Mouse (Mus musculus): ENCODE data around the gene Arhgap33. TPM values are rescaled to one million over a fixed set of nuclear protein-coding genes. Genes with fewer than 3 reads are reported as not detected.
"Not testable (repeated sequence)": the region's sequence is repeated elsewhere in the genome, so short reads cannot be mapped to it uniquely, and the experiment has no call there.

The Arhgap33 gene
- polyA plus RNA-seq, 1 experiment: 0.40 TPM

- H3K4me3 ChIP-seq (ENCODE audit: insufficient read depth, low read depth, low read length): no peak overlapping the region
- H3K27ac ChIP-seq (replicated peaks; ENCODE audit: low read depth, low read length): no peak overlapping the region
These were observed 44.5 kb downstream of the Arhgap33 start for GRCm38 (mm10) chr7:30490251-30490956.

GRCm38 (mm10) chr7:30484250-30484649 is 50.6 kb downstream of the Arhgap33 start:
- Histone ChIP-seq H3K4me3 (ENCODE audit: insufficient read depth, low read depth, low read length) (no peak overlapping the region), H3K4me1 (ENCODE audit: control insufficient read depth, insufficient read depth, insufficient read length, low read length) (no peaks in the 10 kb centered on the region), H3K27ac (replicated peaks; ENCODE audit: low read depth, low read length) (no peak overlapping the region)

More at GRCm38 (mm10) chr7:30490251-30490956, 44.5 kb downstream of the Arhgap33 start:
- H3K4me1 ChIP-seq (ENCODE audit: control insufficient read depth, insufficient read depth, insufficient read length, low read length): no peaks in the 10 kb centered on the region

GRCm38 (mm10) chr7:30477415-30478381 is 57.2 kb downstream of the Arhgap33 start:
- no peak overlapping the region for H3K4me3 ChIP-seq (ENCODE audit: insufficient read depth, low read depth, low read length)
- no peaks in the 10 kb centered on the region for H3K4me1 ChIP-seq (ENCODE audit: control insufficient read depth, insufficient read depth, insufficient read length, low read length)
- no peak overlapping the region for H3K27ac ChIP-seq (replicated peaks; ENCODE audit: low read depth, low read length)

DNA sequence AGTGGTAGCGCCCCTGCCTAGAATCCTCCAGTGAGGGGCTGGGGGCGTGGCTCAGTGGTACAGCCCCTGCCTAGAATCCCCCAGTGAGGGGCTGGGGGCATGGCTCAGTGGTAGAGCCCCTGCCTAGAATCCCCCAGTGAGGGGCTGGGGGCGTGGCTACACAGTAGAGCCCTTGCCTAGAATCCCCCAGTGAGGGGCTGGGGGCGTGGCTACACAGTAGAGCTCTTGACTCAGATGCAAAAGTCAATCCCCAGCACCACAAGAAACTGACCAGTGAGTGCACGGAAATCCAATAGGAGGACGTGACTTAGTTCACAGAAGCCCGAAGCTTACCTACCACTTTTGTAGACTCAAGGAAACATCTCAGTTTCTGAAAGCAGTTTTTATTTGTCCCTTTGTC is 58.7 kb downstream of the Arhgap33 start:
- not testable (repeated sequence) for H3K4me3 ChIP-seq (ENCODE audit: insufficient read depth, low read depth, low read length); H3K4me1 ChIP-seq (ENCODE audit: control insufficient read depth, insufficient read depth, insufficient read length, low read length); H3K27ac ChIP-seq (replicated peaks; ENCODE audit: low read depth, low read length)

DNA sequence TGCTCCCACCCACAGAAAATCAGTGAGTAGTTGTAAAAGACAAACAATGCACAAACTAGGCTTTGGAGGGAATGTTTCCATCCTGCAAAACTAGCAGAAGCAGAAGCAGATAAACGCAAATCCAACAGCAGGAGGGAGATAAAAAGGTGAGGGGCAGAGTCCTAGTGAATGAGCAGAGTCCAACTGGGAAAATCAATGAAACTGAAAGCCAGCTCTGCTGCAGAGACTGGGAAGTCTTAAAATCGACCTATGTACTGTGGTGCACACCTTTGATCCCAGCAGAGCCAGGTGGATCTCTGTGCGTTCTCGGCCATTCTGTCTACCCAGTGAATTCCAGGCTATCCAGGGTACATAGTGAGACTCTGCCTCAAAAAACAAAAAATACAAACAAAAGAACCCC is 59.9 kb downstream of the Arhgap33 start:
- Histone ChIP-seq H3K27ac (replicated peaks; ENCODE audit: low read depth, low read length) (no peak overlapping the region), H3K4me1 (ENCODE audit: control insufficient read depth, insufficient read depth, insufficient read length, low read length) (no peaks in the 10 kb centered on the region), H3K4me3 (ENCODE audit: insufficient read depth, low read depth, low read length) (no peak overlapping the region)

DNA sequence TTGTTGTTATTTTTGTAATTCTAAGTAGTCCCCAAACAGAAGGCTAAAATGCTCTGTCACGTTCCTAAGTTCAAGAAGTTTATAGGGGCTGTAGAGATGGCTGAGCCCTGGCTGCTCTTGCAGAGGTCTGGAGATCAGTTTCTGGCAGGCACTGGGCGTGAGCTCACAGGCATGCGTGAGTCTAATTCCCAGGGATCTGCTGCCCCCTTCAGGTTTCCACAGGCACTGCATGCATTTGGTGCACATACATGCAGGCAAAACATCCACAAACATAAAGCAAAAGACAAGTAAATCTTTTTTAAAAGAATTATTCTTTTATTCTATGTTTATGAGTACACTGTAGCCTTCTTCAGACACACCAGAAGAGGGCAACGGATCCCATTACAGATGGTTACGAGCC is 62.4 kb downstream of the Arhgap33 start:
- H3K27ac ChIP-seq (replicated peaks; ENCODE audit: low read depth, low read length): no peak overlapping the region
- no peaks in the 10 kb centered on the region for H3K4me1 ChIP-seq (ENCODE audit: control insufficient read depth, insufficient read depth, insufficient read length, low read length)
- H3K4me3 ChIP-seq (ENCODE audit: insufficient read depth, low read depth, low read length): no peak overlapping the region

Other genes starting within 250 kb of the Arhgap33 start
- gene Clip3, start 243.3 kb downstream of the Arhgap33 start, polyA plus RNA-seq (2012; ENCODE audit: insufficient read depth, insufficient read length, missing spikeins): 4.5 and 7.3 TPM in 2 replicates
- gene Alkbh6, start 226.3 kb downstream of the Arhgap33 start, polyA plus RNA-seq (2012; ENCODE audit: insufficient read depth, insufficient read length, missing spikeins): 34.7 and 38.6 TPM in 2 replicates
- gene Syne4, start 220.3 kb downstream of the Arhgap33 start, polyA plus RNA-seq (2012; ENCODE audit: insufficient read depth, insufficient read length, missing spikeins): not detected in 2 replicates
- 1.6 and 2.0 TPM in 2 replicates for gene E130208F15Rik, start 213.3 kb downstream of the Arhgap33 start, polyA plus RNA-seq (2012; ENCODE audit: insufficient read depth, insufficient read length, missing spikeins)
- 18.1 and 22.7 TPM in 2 replicates for gene Sdhaf1, start 211.2 kb downstream of the Arhgap33 start, polyA plus RNA-seq (2012; ENCODE audit: insufficient read depth, insufficient read length, missing spikeins)
- gene Lrfn3, start 172.3 kb downstream of the Arhgap33 start, polyA plus RNA-seq (2012; ENCODE audit: insufficient read depth, insufficient read length, missing spikeins): 0.67 and 2.4 TPM in 2 replicates
- gene Tyrobp, start 121.3 kb downstream of the Arhgap33 start, polyA plus RNA-seq (2012; ENCODE audit: insufficient read depth, insufficient read length, missing spikeins): 34.6 and 43.0 TPM in 2 replicates
- gene Hcst, start 115.2 kb downstream of the Arhgap33 start, polyA plus RNA-seq (2012; ENCODE audit: insufficient read depth, insufficient read length, missing spikeins): 2.5 and 2.8 TPM in 2 replicates
- 0.67 and 1.6 TPM in 2 replicates for gene Nfkbid, start 113.3 kb downstream of the Arhgap33 start, polyA plus RNA-seq (2012; ENCODE audit: insufficient read depth, insufficient read length, missing spikeins)
- 0.44 and 0.92 TPM in 2 replicates for gene Aplp1, start 89.5 kb downstream of the Arhgap33 start, polyA plus RNA-seq (2012; ENCODE audit: insufficient read depth, insufficient read length, missing spikeins)
- not detected in 2 replicates for gene Kirrel2, start 77.4 kb downstream of the Arhgap33 start, polyA plus RNA-seq (2012; ENCODE audit: insufficient read depth, insufficient read length, missing spikeins)
- not detected in 2 replicates for gene Nphs1, start 76.7 kb downstream of the Arhgap33 start, polyA plus RNA-seq (2012; ENCODE audit: insufficient read depth, insufficient read length, missing spikeins)
- gene Prodh2, start 41.4 kb downstream of the Arhgap33 start, polyA plus RNA-seq (2012; ENCODE audit: insufficient read depth, insufficient read length, missing spikeins): not detected in 2 replicates
- gene Hspb6, start 17.1 kb upstream of the Arhgap33 start, polyA plus RNA-seq (2012; ENCODE audit: insufficient read depth, insufficient read length, missing spikeins): 49.1 and 64.2 TPM in 2 replicates
- gene Proser3, start 17.2 kb upstream of the Arhgap33 start, polyA plus RNA-seq (2012; ENCODE audit: insufficient read depth, insufficient read length, missing spikeins): 0.95 and 4.2 TPM in 2 replicates
- gene Lin37, start 24.8 kb upstream of the Arhgap33 start, polyA plus RNA-seq (2012; ENCODE audit: insufficient read depth, insufficient read length, missing spikeins): 19.5 and 23.1 TPM in 2 replicates
- gene U2af1l4, start 28.2 kb upstream of the Arhgap33 start, polyA plus RNA-seq (2012; ENCODE audit: insufficient read depth, insufficient read length, missing spikeins): 59.1 and 65.5 TPM in 2 replicates
- gene Gm49396, start 28.3 kb upstream of the Arhgap33 start, polyA plus RNA-seq (2012; ENCODE audit: insufficient read depth, insufficient read length, missing spikeins): 0.91 and 5.5 TPM in 2 replicates
- 177 and 187 TPM in 2 replicates for gene Psenen, start 28.6 kb upstream of the Arhgap33 start, polyA plus RNA-seq (2012; ENCODE audit: insufficient read depth, insufficient read length, missing spikeins)
- not detected in 2 replicates for gene Igflr1, start 30.4 kb upstream of the Arhgap33 start, polyA plus RNA-seq (2012; ENCODE audit: insufficient read depth, insufficient read length, missing spikeins)
- gene Kmt2b, start 53.7 kb upstream of the Arhgap33 start, polyA plus RNA-seq (2012; ENCODE audit: insufficient read depth, insufficient read length, missing spikeins): 7.1 and 16.1 TPM in 2 replicates
- gene Zbtb32, start 63.8 kb upstream of the Arhgap33 start, polyA plus RNA-seq (2012; ENCODE audit: insufficient read depth, insufficient read length, missing spikeins): not detected in 2 replicates
- gene Upk1a, start 77.8 kb upstream of the Arhgap33 start, polyA plus RNA-seq (2012; ENCODE audit: insufficient read depth, insufficient read length, missing spikeins): not detected in 2 replicates
- 5,485 and 5,752 TPM in 2 replicates for gene Cox6b1, start 91.1 kb upstream of the Arhgap33 start, polyA plus RNA-seq (2012; ENCODE audit: insufficient read depth, insufficient read length, missing spikeins)
- not detected in 2 replicates for gene Etv2, start 100.8 kb upstream of the Arhgap33 start, polyA plus RNA-seq (2012; ENCODE audit: insufficient read depth, insufficient read length, missing spikeins)
- gene Rbm42, start 115.3 kb upstream of the Arhgap33 start, polyA plus RNA-seq (2012; ENCODE audit: insufficient read depth, insufficient read length, missing spikeins): 24.5 and 39.6 TPM in 2 replicates
- 2.3 and 2.9 TPM in 2 replicates for gene Haus5, start 129.9 kb upstream of the Arhgap33 start, polyA plus RNA-seq (2012; ENCODE audit: insufficient read depth, insufficient read length, missing spikeins)
- not detected in 2 replicates for gene Pmis2, start 136.5 kb upstream of the Arhgap33 start, polyA plus RNA-seq (2012; ENCODE audit: insufficient read depth, insufficient read length, missing spikeins)
- gene 2200002J24Rik, start 163.9 kb upstream of the Arhgap33 start, polyA plus RNA-seq (2012; ENCODE audit: insufficient read depth, insufficient read length, missing spikeins): not detected in 2 replicates
- gene Atp4a, start 177.1 kb upstream of the Arhgap33 start, polyA plus RNA-seq (2012; ENCODE audit: insufficient read depth, insufficient read length, missing spikeins): not detected in 2 replicates
- 209 and 275 TPM in 2 replicates for gene Tmem147, start 194.5 kb upstream of the Arhgap33 start, polyA plus RNA-seq (2012; ENCODE audit: insufficient read depth, insufficient read length, missing spikeins)
- gene Gapdhs, start 208.6 kb upstream of the Arhgap33 start, polyA plus RNA-seq (2012; ENCODE audit: insufficient read depth, insufficient read length, missing spikeins): not detected in 2 replicates
- 12.3 and 18.2 TPM in 2 replicates for gene Sbsn, start 216.4 kb upstream of the Arhgap33 start, polyA plus RNA-seq (2012; ENCODE audit: insufficient read depth, insufficient read length, missing spikeins)
- gene Dmkn, start 228.7 kb upstream of the Arhgap33 start, polyA plus RNA-seq (2012; ENCODE audit: insufficient read depth, insufficient read length, missing spikeins): 7.4 and 7.8 TPM in 2 replicates

Data from brown adipose tissue, adult 24 weeks (tissue).